Mouse (Mus musculus) thymus, adult 2 months (tissue): ENCODE measurements around the gene Fzd1.

Experiments
- CTCF ChIP-seq: fragments of 200-500 bp; IDR thresholded peaks from 2 replicates; pipeline ENCODE4 v1.5.1; 2012; ENCODE audit warnings: mild to moderate bottlenecking, control low read depth, low read length, moderate library complexity, borderline replicate concordance; ENCODE audit not compliant: control insufficient read depth, poor library complexity, insufficient read depth; ENCODE audit errors: extremely low read depth
- POLR2A ChIP-seq: fragments of 200-500 bp; IDR thresholded peaks from 2 replicates; pipeline ENCODE4 v1.6.1; 2012; ENCODE audit warnings: mild to moderate bottlenecking, low read length, control low read depth, moderate library complexity; ENCODE audit not compliant: control insufficient read depth, poor library complexity, insufficient read depth; ENCODE audit errors: extremely low read depth

DNA sequence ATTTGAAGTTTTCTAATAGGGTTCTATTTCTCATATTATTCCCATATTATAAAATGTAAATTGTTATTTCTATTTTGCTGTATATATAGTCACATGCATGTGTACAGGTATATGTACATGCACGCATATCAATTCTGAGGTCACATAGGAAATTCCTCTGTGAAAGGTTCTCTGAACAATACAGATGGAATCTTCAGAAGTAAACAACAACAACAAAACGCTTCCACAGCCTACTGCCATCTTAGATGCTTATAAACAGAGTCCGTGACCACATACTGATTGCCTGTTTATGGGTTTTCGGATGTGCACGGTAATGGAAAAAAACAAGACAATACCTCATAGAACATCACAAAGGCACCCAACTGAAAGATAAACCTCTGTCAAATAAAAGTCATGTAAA is 4.7 kb downstream of the Fzd1 start:
- TF ChIP-seq CTCF (no peak), POLR2A (no peak)
